ENCODE assay signal across 8 mouse cellular contexts in the genomic region with DNA sequence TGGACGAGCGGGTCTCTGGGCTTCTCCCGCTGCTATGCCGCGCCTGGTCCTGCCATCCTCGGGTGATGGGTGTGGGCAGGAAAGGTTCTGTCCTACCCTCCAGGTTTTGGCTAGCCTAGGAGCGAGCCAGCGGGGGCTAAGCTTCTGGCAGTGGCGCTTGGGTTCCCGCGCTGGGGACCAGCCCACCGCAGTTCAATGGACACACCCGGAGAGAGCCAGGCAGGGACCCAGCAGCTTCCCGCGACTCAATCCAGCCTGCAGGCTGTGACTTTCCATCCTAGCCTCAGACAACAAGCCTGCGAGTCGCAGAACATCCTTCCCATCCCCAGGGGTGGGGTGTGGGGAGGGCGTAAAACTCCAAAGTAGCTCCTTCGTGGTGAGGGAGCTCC. TPM values are rescaled to one million over a fixed set of nuclear protein-coding genes. Genes with fewer than 3 reads are reported as not detected.
A peak's percentile ranks its signal among the peaks of the same experiment; 100 is the strongest.
DNase-seq lines count a peak whose midpoint lies in the region; ATAC-seq and TF ChIP-seq lines count a peak whose summit lies in the region.

No protein-coding gene starts in this region.

- peaks cover 22% of the 10 kb centered on the region; the same call in 1 of the 2 replicates for H3K4me1 ChIP-seq in kidney, embryonic 16.5 days (ENCODE audit: insufficient read depth, low read length)
- H3K4me1 ChIP-seq in embryonic facial prominence, embryonic 10.5 days = peaks cover 34% of the 10 kb centered on the region
- peaks cover 8% of the 10 kb centered on the region for H3K4me1 ChIP-seq in spleen, adult 2 months (ENCODE audit: control insufficient read depth, insufficient read depth, insufficient read length)

- H3K36me3 ChIP-seq in kidney, embryonic 16.5 days (ENCODE audit: insufficient read depth, low read length) = no peaks in the 10 kb centered on the region
- no peaks in the 10 kb centered on the region for H3K36me3 ChIP-seq in embryonic facial prominence, embryonic 10.5 days (replicated peaks)
- H3K36me3 ChIP-seq in spleen, adult 2 months (ENCODE audit: control insufficient read depth, insufficient read depth, low read length) = no peaks in the 10 kb centered on the region

- no peak for DNase-seq in kidney, adult 8-10 months
- peak; percentile 56 for DNase-seq in embryonic facial prominence, embryonic 10.5 days (ENCODE audit: low spot score)
- peak; percentile 19 to 20 for DNase-seq in heart, postnatal 10 days
- peak; percentile 59 to 67 for DNase-seq in left cerebral cortex, postnatal 36 days (ENCODE audit: low spot score in 2 of 2)
- peak in 1 of 2 experiments; percentile 15 for DNase-seq in spleen, adult 2 months (ENCODE audit: low read depth in 1 of 2, low spot score in 2 of 2)

- TF ChIP-seq CTCF in spleen, adult 2 months (IDR thresholded peaks at IDR 0.05; ENCODE audit: extremely low read depth, insufficient read depth, insufficient read length, insufficient replicate concordance) = no peak

- ATAC-seq in kidney, embryonic 16.5 days (ENCODE audit: low FRiP score, low TSS enrichment) = peak; percentile 50
- ATAC-seq in megakaryocyte-erythroid progenitor cell, adult 5-6 weeks (replicated peaks; ENCODE audit: low FRiP score, low TSS enrichment, poor library complexity, severe bottlenecking) = 0 out of 2 replicates have a peak, but pooled peaks have one; percentile 8
- ATAC-seq in erythroid progenitor cell, adult 5-6 weeks (replicated peaks; ENCODE audit: low FRiP score, poor library complexity, severe bottlenecking) = no peak

- intact Hi-C loops in heart, postnatal 10 days (cut with DNase I) = loop anchor here (5.0 to 10.0 kb wide), 3 partner anchors 127 to 427 kb away; no protein-coding TSS in a partner anchor
- intact Hi-C loops in left cerebral cortex, postnatal 36 days (cut with DNase I) = loop anchor here (10.0 kb wide), 2 partner anchors 287 to 367 kb away; no protein-coding TSS in a partner anchor

- H3K4me2 ChIP-seq in kidney, embryonic 16.5 days (replicated peaks; ENCODE audit: low read depth, low read length) = peak overlapping the region; percentile 99

- no peak for TF ChIP-seq POLR2A in spleen, adult 2 months (IDR thresholded peaks at IDR 0.05; ENCODE audit: low read depth, low read length)

- under 1% methylated on average over 19 of the region's 19 CpGs for WGBS in kidney, embryonic 16.5 days
- WGBS in embryonic facial prominence, embryonic 10.5 days = 1% methylated on average over 19 of the region's 19 CpGs
- WGBS in spleen, adult 2 months = 2% methylated on average over 19 of the region's 19 CpGs

- no peaks in the 10 kb centered on the region for H3K9me3 ChIP-seq in kidney, embryonic 16.5 days (ENCODE audit: low read length)
- H3K9me3 ChIP-seq in embryonic facial prominence, embryonic 10.5 days = no peaks in the 10 kb centered on the region

- H3K27ac ChIP-seq in kidney, embryonic 16.5 days (ENCODE audit: low read length) = no peak overlapping the region
- H3K27ac ChIP-seq in embryonic facial prominence, embryonic 10.5 days (replicated peaks) = peak overlapping the region; percentile 83; the same call in 1 of the 2 replicates
- H3K27ac ChIP-seq in spleen, adult 2 months (ENCODE audit: insufficient read depth, low read length) = no peak overlapping the region

- peak overlapping the region; percentile 70 for H3K9ac ChIP-seq in kidney, embryonic 16.5 days (replicated peaks; ENCODE audit: low read length)

- peak overlapping the region; percentile 69 for H3K4me3 ChIP-seq in kidney, embryonic 16.5 days (ENCODE audit: low read length)
- H3K4me3 ChIP-seq in embryonic facial prominence, embryonic 10.5 days = peak overlapping the region; percentile 80
- peak overlapping the region; percentile 67 for H3K4me3 ChIP-seq in spleen, adult 2 months (ENCODE audit: extremely low read depth, insufficient read depth, insufficient read length)

- H3K27me3 ChIP-seq in kidney, embryonic 16.5 days (ENCODE audit: insufficient read depth, low read length) = peaks cover 6% of the 10 kb centered on the region
- peaks cover 35% of the 10 kb centered on the region for H3K27me3 ChIP-seq in embryonic facial prominence, embryonic 10.5 days (replicated peaks; ENCODE audit: low read depth, poor library complexity, severe bottlenecking)
- H3K27me3 ChIP-seq in spleen, adult 2 months (ENCODE audit: control insufficient read depth, insufficient read depth, low read length) = no peaks in the 10 kb centered on the region; the same call in 1 of the 2 replicates

RNA-seq across cellular contexts. Expression of a gene that starts 0.3 kb away (rescaled TPM):
- 0.95 and 1.1 TPM in 2 replicates for polyA plus RNA-seq in kidney, embryonic 16.5 days (2015; fragmentation: Nextera tagmentation; extraction: Ambion mirVana)
- polyA plus RNA-seq in embryonic facial prominence, embryonic 10.5 days (2016; fragmentation: Nextera tagmentation; extraction: Ambion mirVana) = 0.84 and 1.3 TPM in 2 replicates
- total RNA-seq in heart, postnatal 10 days (2021) = 1 to 10 TPM; 6.5 to 6.8 TPM
- total RNA-seq in left cerebral cortex, postnatal 36 days (2021) = 10 to 100 TPM; 81.0 to 83.6 TPM
- 0.77 and 2.6 TPM in 2 replicates for total RNA-seq in megakaryocyte-erythroid progenitor cell, adult 5-6 weeks (2014; fragmentation: Nextera tagmentation)
- total RNA-seq in megakaryocyte-erythroid progenitor cell, adult 5-6 weeks (2017) = 1.8 and 2.2 TPM in 2 replicates
- polyA plus RNA-seq in spleen, adult 2 months (2012; rRNA removed) = 0.68 and 0.69 TPM in 2 replicates
- 1.8 and 2.9 TPM in 2 replicates for total RNA-seq in erythroid progenitor cell, adult 5-6 weeks (2015; ENCODE audit: low replicate concordance)
- total RNA-seq in erythroid progenitor cell, adult 5-6 weeks (2017; ENCODE audit: low replicate concordance) = 0.13 and 2.1 TPM in 2 replicates

Comparison
In these comparisons a context has a peak if more than half of its experiments do, and no peak if none do; other contexts are left out.
1. DNase-seq: peak in embryonic facial prominence, embryonic 10.5 days (single experiment), heart, postnatal 10 days (2 of 2) and left cerebral cortex, postnatal 36 days (2 of 2); none in kidney, adult 8-10 months (0 of 2).
2. RNA of a gene that starts 0.3 kb away (total RNA-seq): 81.0 to 83.6 TPM in left cerebral cortex, postnatal 36 days; 6.5 to 6.8 TPM in heart, postnatal 10 days, 0.13 to 2.9 TPM in erythroid progenitor cell, adult 5-6 weeks and 0.77 to 2.6 TPM in megakaryocyte-erythroid progenitor cell, adult 5-6 weeks; every median in the first group is over 10 times any median in the second.
3. Peak in every context shown above with its lines, with median percentiles within 50 percentile points of each other: H3K4me3 ChIP-seq.